Mouse (Mus musculus) liver, postnatal 0 days (tissue): ENCODE data around the gene Chaf1b. TPM values are rescaled to one million over a fixed set of nuclear protein-coding genes. Genes with fewer than 3 reads are reported as not detected.

Source experiments
- ATAC-seq: fragments of 200-750 bp; cut with Nextera tagmentation; 2 replicates; pipeline ENCODE4 v1.8.0; 2017; ENCODE audit warnings: mild to moderate bottlenecking, moderate library complexity
- DNase-seq: peaks from one replicate; pipeline ENCODE4 v3.0.0-alpha.2; 2016
- H3K27ac ChIP-seq: fragments of 300-500 bp; sonication (generic); 2 replicates; pipeline ENCODE4 v1.5.1; 2014; ENCODE audit warnings: antibody characterized with exemption, moderate library complexity, mild to moderate bottlenecking, low read depth
- H3K27me3 ChIP-seq: fragments of 300-500 bp; sonication (generic); 2 replicates; pipeline ENCODE4 v1.6.1; 2014; ENCODE audit warnings: low read length, control low read depth, mixed read lengths; ENCODE audit not compliant: insufficient read depth
- H3K36me3 ChIP-seq: fragments of 300-500 bp; sonication (generic); replicated peaks from 2 replicates; pipeline ENCODE4 v1.6.1; 2014; ENCODE audit warnings: mild to moderate bottlenecking, control low read depth, low read length, moderate library complexity, mixed read lengths; ENCODE audit not compliant: insufficient read depth
- H3K4me1 ChIP-seq: fragments of 300-500 bp; sonication (generic); 2 replicates; pipeline ENCODE4 v1.6.1; 2014; ENCODE audit warnings: antibody characterized with exemption, mild to moderate bottlenecking, control low read depth; ENCODE audit not compliant: insufficient read depth
- H3K4me2 ChIP-seq: fragments of 300-500 bp; sonication (generic); 2 replicates; pipeline ENCODE4 v1.6.1; 2014; ENCODE audit warnings: low read depth, mild to moderate bottlenecking, low read length, moderate library complexity, mixed read lengths
- H3K4me3 ChIP-seq: fragments of 300-500 bp; sonication (generic); 2 replicates; pipeline ENCODE4 v1.5.1; 2014; ENCODE audit warnings: low read depth, low read length
- H3K9ac ChIP-seq: fragments of 300-500 bp; sonication (generic); replicated peaks from 2 replicates; pipeline ENCODE4 v1.6.1; 2014; ENCODE audit warnings: mild to moderate bottlenecking, moderate library complexity
- H3K9me3 ChIP-seq: fragments of 300-500 bp; sonication (generic); 2 replicates; pipeline ENCODE4 v1.6.1; 2016; ENCODE audit warnings: mild to moderate bottlenecking, control low read depth, low read length, mixed read lengths
- CTCF ChIP-seq: sonication (generic); IDR thresholded peaks from 2 replicates; pipeline ENCODE4 v1.5.1; 2016; ENCODE audit warnings: antibody characterized with exemption, low read depth
- EP300 ChIP-seq: IDR thresholded peaks from 2 replicates; pipeline ENCODE4 v1.6.1; 2016; ENCODE audit warnings: antibody characterized with exemption, low read depth, mild to moderate bottlenecking
- WGBS: fragments of 180-500 bp; shearing (Covaris S2); extraction: QIAGEN DNeasy Blood & Tissue Kit; methylation state at CpG from one replicate; pipeline ENCODE4 v1.1.7; 2014; ENCODE audit not compliant: insufficient replicate concordance; 5-methylcytosine and 5-hydroxymethylcytosine counted together
- polyA plus RNA-seq: library from polyadenylated mRNA; unstranded; fragments of >200 nt; fragmentation: Nextera tagmentation; extraction: Ambion mirVana; gene quantifications from 2 replicates; pipeline ENCODE4 v1.2.1, GENCODE M21; 2015

Gene Chaf1b
- polyA plus RNA-seq, 1 experiment from 2014 or later = 18.9 TPM

DNA sequence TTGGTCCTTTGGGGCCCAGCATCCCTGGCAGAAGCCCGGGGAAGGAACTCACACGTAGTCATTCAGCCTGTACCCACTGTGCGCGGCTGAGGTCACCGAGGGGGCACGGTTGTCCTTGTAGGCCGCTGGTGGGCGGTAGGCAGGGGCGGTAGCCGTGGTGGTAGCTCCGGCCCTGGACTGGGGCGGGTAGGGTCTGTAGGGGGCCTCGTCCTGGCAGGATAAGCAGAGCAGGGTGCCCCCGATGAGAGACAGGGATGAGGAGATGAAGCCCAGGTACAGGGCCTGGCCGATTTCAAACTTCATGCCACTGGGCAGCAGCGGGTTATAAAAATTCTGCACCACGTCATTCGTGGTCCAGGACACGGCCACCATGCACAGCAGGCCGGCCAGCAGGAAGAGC, 35.5 kb downstream of the Chaf1b start:
- no peaks in the 10 kb centered on the region for H3K36me3 ChIP-seq
- H3K4me3 ChIP-seq = no peak overlapping the region
- no peak overlapping the region for H3K9ac ChIP-seq
- no peak for ATAC-seq
- no peaks in the 10 kb centered on the region for H3K9me3 ChIP-seq
- no peaks in the 10 kb centered on the region for H3K4me1 ChIP-seq
- WGBS = 81% methylated on average over 20 of the region's 20 CpGs
- H3K27ac ChIP-seq = no peak overlapping the region
- no peak for TF ChIP-seq CTCF
- no peak for TF ChIP-seq EP300
- no peaks in the 10 kb centered on the region for H3K27me3 ChIP-seq
- no peak for DNase-seq
- no peak overlapping the region for H3K4me2 ChIP-seq

DNA sequence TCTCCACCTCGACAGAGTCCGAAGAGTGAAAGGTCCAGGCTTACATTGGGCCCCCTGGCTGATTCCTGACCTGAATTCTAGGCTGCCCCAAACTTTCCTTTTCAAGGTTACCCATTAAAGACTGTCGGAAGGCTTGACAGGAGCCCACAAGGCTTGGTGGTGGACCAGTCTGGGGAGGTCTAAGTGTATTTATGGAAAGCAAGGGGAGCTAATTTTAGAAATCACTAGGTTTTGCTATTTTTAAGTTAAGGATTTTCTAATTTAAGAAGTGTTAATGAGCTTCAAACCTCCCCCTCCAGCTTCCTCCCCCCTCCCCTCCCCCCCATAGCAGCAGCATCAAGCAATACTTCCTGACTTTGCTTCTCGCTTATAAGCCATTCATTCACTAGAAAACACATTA, 37.0 kb downstream of the Chaf1b start:
- no peak for TF ChIP-seq CTCF
- no peak for TF ChIP-seq EP300
- ATAC-seq (no peak), DNase-seq (no peak)
- no peaks in the 10 kb centered on the region for H3K27me3 ChIP-seq
- WGBS = 65% methylated on average over 4 of the region's 4 CpGs
- H3K9ac ChIP-seq = no peak overlapping the region
- H3K4me1 ChIP-seq = no peaks in the 10 kb centered on the region
- H3K27ac ChIP-seq = no peak overlapping the region
- no peak overlapping the region for H3K4me3 ChIP-seq
- H3K36me3 ChIP-seq = no peaks in the 10 kb centered on the region
- H3K9me3 ChIP-seq = no peaks in the 10 kb centered on the region
- H3K4me2 ChIP-seq = no peak overlapping the region

DNA sequence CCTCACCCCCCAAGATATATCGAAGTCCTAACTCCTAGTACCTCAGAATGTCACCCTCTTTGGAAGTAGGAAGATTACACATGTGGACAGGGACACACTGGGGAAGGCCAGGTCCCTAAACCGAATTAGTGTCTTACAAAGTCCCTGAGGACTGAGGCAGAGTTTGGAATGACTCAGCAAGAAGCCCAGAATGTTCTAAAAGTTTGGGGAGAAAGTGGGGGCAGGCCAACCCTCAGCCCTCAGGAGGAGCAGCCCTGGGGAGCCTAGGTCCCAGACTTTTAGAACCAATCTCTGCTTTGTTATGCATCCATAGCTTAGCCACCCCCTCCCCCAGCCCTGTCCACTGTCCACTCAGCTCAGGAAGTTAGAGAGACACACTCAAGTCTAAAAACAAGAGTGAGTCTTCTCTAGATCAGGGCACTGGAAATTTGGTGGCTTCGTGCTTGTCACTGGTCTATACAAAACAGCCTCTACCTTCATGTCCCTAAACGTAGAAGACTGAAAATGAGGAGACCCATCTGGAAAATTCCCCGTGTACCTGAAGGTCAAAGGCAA, 39.2 kb downstream of the Chaf1b start:
- no peak for TF ChIP-seq CTCF
- TF ChIP-seq EP300 = no peak
- H3K4me3 ChIP-seq = no peak overlapping the region
- no peaks in the 10 kb centered on the region for H3K9me3 ChIP-seq
- no peak overlapping the region for H3K4me2 ChIP-seq
- no peaks in the 10 kb centered on the region for H3K27me3 ChIP-seq
- H3K36me3 ChIP-seq = no peaks in the 10 kb centered on the region
- H3K9ac ChIP-seq = no peak overlapping the region
- ATAC-seq (no peak), DNase-seq (no peak)
- H3K4me1 ChIP-seq = no peaks in the 10 kb centered on the region; the same call in 1 of the 2 replicates
- WGBS = 66% methylated on average over 5 of the region's 5 CpGs
- no peak overlapping the region for H3K27ac ChIP-seq

DNA sequence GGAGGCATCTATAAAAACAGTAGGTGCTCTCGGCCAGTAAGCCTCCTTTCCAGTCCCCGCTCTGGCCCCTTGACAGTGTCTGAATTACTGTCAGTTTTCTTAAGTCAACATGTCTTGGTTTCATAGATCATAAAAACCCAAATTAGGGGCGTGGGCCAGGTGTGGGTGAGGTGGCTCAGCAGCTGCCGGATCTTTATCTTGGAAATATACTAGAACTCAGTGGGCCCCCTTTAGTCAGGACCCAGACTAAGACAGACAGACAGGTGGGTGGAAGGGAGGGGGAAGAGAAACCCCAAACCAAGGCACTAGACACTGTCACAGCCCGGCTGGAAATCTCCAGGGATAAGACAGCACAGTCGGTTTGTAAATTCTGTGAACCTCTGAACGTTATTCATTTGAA, 40.1 kb downstream of the Chaf1b start:
- Histone ChIP-seq H3K4me3 (no peak overlapping the region), H3K4me1 (no peaks in the 10 kb centered on the region; the same call in 1 of the 2 replicates), H3K27me3 (no peaks in the 10 kb centered on the region), H3K27ac (no peak overlapping the region), H3K9ac (no peak overlapping the region), H3K36me3 (no peaks in the 10 kb centered on the region), H3K4me2 (no peak overlapping the region), H3K9me3 (no peaks in the 10 kb centered on the region)
- ATAC-seq (no peak), DNase-seq (no peak)
- 67% methylated on average over 7 of the region's 7 CpGs for WGBS
- TF ChIP-seq CTCF (no peak), EP300 (no peak)

DNA sequence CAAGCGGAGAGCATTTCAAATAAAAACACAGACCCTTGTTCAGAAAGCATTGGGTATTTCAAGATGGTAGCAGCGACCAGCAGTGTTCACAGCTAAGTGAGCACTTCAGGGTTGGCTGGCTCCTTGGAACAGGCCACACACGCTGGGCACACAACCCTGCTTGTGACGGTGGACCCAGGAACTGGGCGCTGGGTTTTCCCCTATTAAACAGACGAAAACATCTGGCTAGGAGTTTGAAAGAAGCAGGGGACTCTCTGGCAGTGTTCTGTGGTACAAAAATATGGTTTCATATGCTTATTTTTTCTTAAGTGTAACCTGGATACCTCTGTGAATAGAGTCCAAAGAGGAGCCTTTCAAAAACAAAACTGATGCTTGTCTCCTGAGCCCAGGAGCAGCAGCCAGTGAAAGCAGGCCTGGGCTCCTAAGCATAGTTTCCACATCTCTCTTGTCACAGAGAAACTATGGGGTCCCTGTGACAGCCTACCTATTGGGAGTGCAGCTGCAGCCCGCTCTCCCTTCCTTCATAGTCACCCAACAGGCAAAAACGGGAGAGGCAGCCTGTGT, 42.1 kb downstream of the Chaf1b start:
- H3K4me1 ChIP-seq = no peaks in the 10 kb centered on the region; the same call in 1 of the 2 replicates
- no peaks in the 10 kb centered on the region for H3K9me3 ChIP-seq
- no peaks in the 10 kb centered on the region for H3K27me3 ChIP-seq
- no peak overlapping the region for H3K9ac ChIP-seq
- H3K4me2 ChIP-seq = no peak overlapping the region
- DNase-seq (no peak), ATAC-seq (no peak)
- WGBS = 76% methylated on average over 8 of the region's 8 CpGs
- no peak overlapping the region for H3K27ac ChIP-seq
- no peak for TF ChIP-seq EP300
- TF ChIP-seq CTCF = no peak
- no peak overlapping the region for H3K4me3 ChIP-seq
- H3K36me3 ChIP-seq = no peaks in the 10 kb centered on the region

DNA sequence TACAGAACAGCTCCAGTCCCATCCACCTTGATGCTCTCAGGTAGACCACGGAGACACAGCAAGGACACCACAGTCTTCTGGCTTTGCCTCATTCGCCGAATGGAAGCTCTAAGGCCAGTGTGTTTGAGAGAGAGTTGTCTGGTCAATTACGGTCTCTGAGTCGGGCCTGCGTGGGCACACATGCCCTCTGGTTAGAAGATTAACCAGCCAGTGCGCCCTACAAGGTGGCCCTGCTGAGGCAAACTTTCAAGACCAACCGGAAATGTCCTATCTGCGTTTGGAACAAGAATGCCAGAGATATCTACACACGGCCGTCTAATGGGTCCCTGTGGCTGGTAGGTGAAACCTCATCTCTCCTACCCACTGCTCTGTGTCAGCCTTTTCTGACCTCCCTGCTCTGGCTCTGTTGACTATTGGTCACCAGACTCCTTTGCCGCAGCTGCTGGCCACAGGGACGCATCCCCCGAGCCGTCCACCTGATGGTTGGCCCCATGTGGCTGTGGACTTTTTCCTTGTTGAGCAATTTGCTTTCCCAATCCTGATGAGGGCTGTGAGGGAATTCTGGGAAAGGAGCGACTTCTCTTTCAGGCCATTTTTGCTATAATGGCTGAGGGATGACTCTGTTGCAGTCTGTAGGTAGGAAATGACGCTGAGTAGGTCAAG, 45.8 kb downstream of the Chaf1b start:
- peak; percentile 93 for ATAC-seq

More for the DNA sequence above, 45.8 kb downstream of the Chaf1b start:
- H3K4me2 ChIP-seq = peak overlapping the region; percentile 67
- DNase-seq = peak; percentile 64
- 62% methylated on average over 17 of the region's 17 CpGs for WGBS
- TF ChIP-seq CTCF (no peak), EP300 (no peak)
- H3K27me3 ChIP-seq = no peaks in the 10 kb centered on the region
- H3K27ac ChIP-seq = peak overlapping the region; percentile 85
- no peaks in the 10 kb centered on the region for H3K9me3 ChIP-seq
- no peaks in the 10 kb centered on the region for H3K36me3 ChIP-seq
- H3K4me3 ChIP-seq = peak overlapping the region; percentile 31
- peak overlapping the region; percentile 46 for H3K9ac ChIP-seq
- H3K4me1 ChIP-seq = no peaks in the 10 kb centered on the region; the same call in 1 of the 2 replicates
